Mouse (Mus musculus) liver, embryonic 14.5 days (tissue): Measurements from ENCODE around the gene Pgr15l.

ENCODE experiments used
- CTCF ChIP-seq: IDR thresholded peaks from 2 replicates; pipeline ENCODE4 v1.5.1; 2016; ENCODE audit warnings: antibody characterized with exemption, low read depth, control low read depth
- EP300 ChIP-seq: IDR thresholded peaks from 2 replicates; pipeline ENCODE4 v1.6.1; 2016; ENCODE audit warnings: antibody characterized with exemption, low read depth

DNA sequence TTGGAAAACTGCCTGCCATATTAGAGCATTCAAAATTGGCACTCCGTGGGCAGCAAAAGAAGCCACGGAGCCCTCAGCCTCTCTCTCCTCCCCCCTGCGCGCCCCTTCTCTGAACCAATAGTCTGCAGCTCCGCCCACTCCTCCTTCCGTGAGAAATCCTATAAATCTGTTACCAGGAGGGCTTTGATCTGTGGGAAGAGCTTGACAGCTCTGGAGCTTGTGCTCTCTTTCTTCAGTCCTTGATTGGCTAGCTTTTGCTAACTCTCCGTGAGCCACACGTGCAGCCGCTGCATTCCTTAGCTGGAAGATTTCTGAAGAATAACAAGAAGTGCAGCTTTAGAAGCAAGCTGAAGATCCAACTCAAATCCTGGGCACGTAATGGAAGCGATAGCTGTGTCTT is 2.6 kb upstream of the Pgr15l start:
- TF ChIP-seq CTCF (no peak), EP300 (no peak)
